Mouse (Mus musculus) embryonic facial prominence, embryonic 14.5 days (tissue): ENCODE results near the gene Sln. TPM values are rescaled to one million over a fixed set of nuclear protein-coding genes. Genes with fewer than 3 reads are reported as not detected.

Experiments
- ATAC-seq: fragments of 200-750 bp; cut with Nextera tagmentation; 2 replicates; pipeline ENCODE4 v1.8.0; 2017; ENCODE audit warnings: low read depth, moderate number of reproducible peaks, moderate TSS enrichment
- DNase-seq: peaks from one replicate; pipeline ENCODE4 v3.0.0-alpha.2; 2015; ENCODE audit warnings: low spot score
- H3K27ac ChIP-seq: fragments of 300-500 bp; sonication (generic); replicated peaks from 2 replicates; pipeline ENCODE4 v1.5.1; 2014; ENCODE audit warnings: low read depth, mild to moderate bottlenecking, low read length, moderate library complexity
- H3K27me3 ChIP-seq: fragments of 300-500 bp; sonication (generic); replicated peaks from 2 replicates; pipeline ENCODE4 v1.6.1; 2014; ENCODE audit warnings: low read length; ENCODE audit not compliant: control insufficient read depth, insufficient read depth
- H3K36me3 ChIP-seq: fragments of 300-500 bp; sonication (generic); 2 replicates; pipeline ENCODE4 v1.6.1; 2014; ENCODE audit warnings: low read length, mixed read lengths; ENCODE audit not compliant: control insufficient read depth, insufficient read depth
- H3K4me1 ChIP-seq: fragments of 300-500 bp; sonication (generic); 2 replicates; pipeline ENCODE4 v1.6.1; 2014; ENCODE audit warnings: antibody characterized with exemption, low read length; ENCODE audit not compliant: control insufficient read depth, insufficient read depth
- H3K4me2 ChIP-seq: fragments of 300-500 bp; sonication (generic); 2 replicates; pipeline ENCODE4 v1.6.1; 2014; ENCODE audit warnings: low read depth, mild to moderate bottlenecking, low read length, moderate library complexity, mixed read lengths
- H3K4me3 ChIP-seq: fragments of 300-500 bp; sonication (generic); 2 replicates; pipeline ENCODE4 v1.5.1; 2014; ENCODE audit warnings: low read depth, mild to moderate bottlenecking, low read length
- H3K9ac ChIP-seq: fragments of 300-500 bp; sonication (generic); 2 replicates; pipeline ENCODE4 v1.6.1; 2014; ENCODE audit warnings: low read depth, mild to moderate bottlenecking, low read length, moderate library complexity, mixed read lengths
- H3K9me3 ChIP-seq: fragments of 300-500 bp; sonication (generic); 2 replicates; pipeline ENCODE4 v1.6.1; 2016; ENCODE audit warnings: low read length; ENCODE audit not compliant: control insufficient read depth
- WGBS: fragments of 180-500 bp; shearing (Covaris S2); extraction: QIAGEN DNeasy Blood & Tissue Kit; methylation state at CpG from one replicate; pipeline ENCODE4 v1.1.7; 2014; 5-methylcytosine and 5-hydroxymethylcytosine counted together
- polyA plus RNA-seq: library from polyadenylated mRNA; unstranded; fragments of >200 nt; fragmentation: Nextera tagmentation; extraction: Ambion mirVana; gene quantifications from 2 replicates; pipeline ENCODE4 v1.2.1, GENCODE M21; 2014

Gene Sln
- 177 and 295 TPM in 2 replicates for polyA plus RNA-seq

GRCm38 (mm10) chr9:53849864-53850263, at the start of gene Sln:
TSS of gene Sln (plus strand) at chr9:53850164.
- H3K9ac ChIP-seq: no peak within 1 kb of the TSS
- H3K36me3 ChIP-seq: no peaks in the 10 kb centered on the region
- no peak within 1 kb of the TSS for H3K27ac ChIP-seq
- WGBS: 88% methylated on average over 4 of the region's 4 CpGs
- no peak for DNase-seq
- ATAC-seq: no peak
- H3K4me3 ChIP-seq: no peak within 1 kb of the TSS
- no peaks in the 10 kb centered on the region for H3K9me3 ChIP-seq
- no peaks in the 10 kb centered on the region for H3K4me1 ChIP-seq
- no peak within 1 kb of the TSS for H3K4me2 ChIP-seq
- no peaks in the 10 kb centered on the region for H3K27me3 ChIP-seq

DNA sequence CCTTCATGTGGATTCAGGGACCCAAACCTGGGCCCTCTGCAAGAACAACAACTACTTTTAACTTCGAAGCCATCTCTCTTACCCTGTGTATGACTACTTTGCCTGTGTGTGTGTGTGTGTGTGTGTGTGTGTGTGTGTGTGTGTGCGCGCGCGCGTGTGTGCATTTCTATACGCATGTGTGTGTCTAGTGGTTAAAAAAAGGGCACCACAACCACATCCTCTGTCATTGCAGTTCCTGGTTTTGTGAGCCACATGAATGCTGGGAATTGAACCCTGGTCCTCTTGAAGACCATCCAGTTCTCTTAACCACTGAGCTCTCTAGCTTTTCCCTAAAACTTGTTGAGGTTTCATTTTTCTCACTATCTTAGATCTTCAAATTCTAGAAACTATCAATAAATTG, 47.0 kb upstream of the Sln start:
- no peak overlapping the region for H3K4me3 ChIP-seq
- H3K27ac ChIP-seq: no peak overlapping the region
- H3K9me3 ChIP-seq: no peaks in the 10 kb centered on the region
- no peaks in the 10 kb centered on the region for H3K36me3 ChIP-seq
- H3K4me2 ChIP-seq: no peak overlapping the region
- no peak overlapping the region for H3K9ac ChIP-seq
- ATAC-seq: no peak
- no peak for DNase-seq
- no peaks in the 10 kb centered on the region for H3K27me3 ChIP-seq
- no peaks in the 10 kb centered on the region for H3K4me1 ChIP-seq
- 96% methylated on average over 7 of the region's 7 CpGs for WGBS

- Histone ChIP-seq H3K27ac (no peak overlapping the region), H3K27me3 (no peaks in the 10 kb centered on the region), H3K4me3 (no peak overlapping the region), H3K4me2 (no peak overlapping the region), H3K36me3 (no peaks in the 10 kb centered on the region), H3K9me3 (no peaks in the 10 kb centered on the region), H3K9ac (no peak overlapping the region), H3K4me1 (no peaks in the 10 kb centered on the region)
- WGBS: 21% methylated on average over 7 of the region's 7 CpGs
- ATAC-seq (no peak), DNase-seq (no peak)
These were observed 43.4 kb upstream of the Sln start for GRCm38 (mm10) chr9:53806496-53807086.

GRCm38 (mm10) chr9:53813418-53813817, 36.5 kb upstream of the Sln start:
- no peaks in the 10 kb centered on the region for H3K27me3 ChIP-seq
- WGBS: 93% methylated on average over 6 of the region's 6 CpGs
- H3K9me3 ChIP-seq: no peaks in the 10 kb centered on the region
- no peak overlapping the region for H3K4me3 ChIP-seq
- H3K9ac ChIP-seq: no peak overlapping the region
- no peak overlapping the region for H3K4me2 ChIP-seq
- DNase-seq: no peak
- no peaks in the 10 kb centered on the region for H3K36me3 ChIP-seq
- ATAC-seq: no peak
- H3K4me1 ChIP-seq: no peaks in the 10 kb centered on the region
- no peak overlapping the region for H3K27ac ChIP-seq

DNA sequence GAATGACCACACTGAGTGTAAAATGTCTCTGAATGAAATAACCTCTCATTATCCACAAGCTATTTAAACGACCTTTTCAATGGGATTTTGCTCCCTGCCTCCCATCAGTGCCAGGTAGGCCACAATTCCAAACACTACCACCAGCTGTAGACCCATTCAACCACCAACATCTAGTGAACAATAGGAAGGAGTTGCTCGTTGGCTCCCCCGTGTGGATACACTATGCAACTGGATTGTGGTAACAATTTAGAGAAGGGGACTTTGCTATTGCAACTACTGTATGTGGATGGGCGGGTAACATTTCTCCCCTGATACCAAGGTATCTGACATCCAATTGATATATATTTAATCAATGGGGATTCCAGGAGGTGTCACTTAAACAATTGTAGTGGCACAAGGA, 31.2 kb upstream of the Sln start:
- 29% methylated on average over 4 of the region's 4 CpGs for WGBS
- H3K27ac ChIP-seq: no peak overlapping the region
- no peaks in the 10 kb centered on the region for H3K36me3 ChIP-seq
- H3K4me3 ChIP-seq: no peak overlapping the region
- DNase-seq (peak; percentile 24), ATAC-seq (no peak)
- H3K9me3 ChIP-seq: no peaks in the 10 kb centered on the region
- no peaks in the 10 kb centered on the region for H3K4me1 ChIP-seq
- no peak overlapping the region for H3K4me2 ChIP-seq
- H3K27me3 ChIP-seq: no peaks in the 10 kb centered on the region
- H3K9ac ChIP-seq: no peak overlapping the region

GRCm38 (mm10) chr9:53825318-53825717, 24.6 kb upstream of the Sln start:
- Histone ChIP-seq H3K4me2 (no peak overlapping the region), H3K36me3 (no peaks in the 10 kb centered on the region), H3K27me3 (peaks cover 10% of the 10 kb centered on the region; the same call in 1 of the 2 replicates), H3K9ac (no peak overlapping the region), H3K9me3 (no peaks in the 10 kb centered on the region), H3K4me1 (no peaks in the 10 kb centered on the region), H3K27ac (no peak overlapping the region), H3K4me3 (no peak overlapping the region)
- DNase-seq: peak; percentile 46
- ATAC-seq: no peak
- 6% methylated on average over 9 of the region's 9 CpGs for WGBS

- Histone ChIP-seq H3K36me3 (no peaks in the 10 kb centered on the region), H3K27ac (no peak overlapping the region), H3K4me2 (peak overlapping the region; percentile 57), H3K4me1 (no peaks in the 10 kb centered on the region), H3K27me3 (peaks cover 10% of the 10 kb centered on the region; the same call in 1 of the 2 replicates), H3K9ac (peak overlapping the region; percentile 60), H3K9me3 (no peaks in the 10 kb centered on the region), H3K4me3 (peak overlapping the region; percentile 40)
- DNase-seq (peak; percentile 90), ATAC-seq (peak; percentile 77)
- 15% methylated on average over 14 of the region's 14 CpGs for WGBS
These were observed 20.7 kb upstream of the Sln start for GRCm38 (mm10) chr9:53829081-53829865.

GRCm38 (mm10) chr9:53829866-53830209, 20.1 kb upstream of the Sln start:
- Histone ChIP-seq H3K27ac (no peak overlapping the region), H3K36me3 (no peaks in the 10 kb centered on the region), H3K4me2 (peak overlapping the region; percentile 57), H3K4me3 (peak overlapping the region; percentile 40), H3K27me3 (peaks cover 10% of the 10 kb centered on the region; the same call in 1 of the 2 replicates), H3K4me1 (no peaks in the 10 kb centered on the region), H3K9me3 (no peaks in the 10 kb centered on the region), H3K9ac (peak overlapping the region; percentile 60)
- DNase-seq (no peak), ATAC-seq (peak; percentile 50; the same call in 1 of the 2 replicates)
- WGBS: 38% methylated on average over 2 of the region's 2 CpGs

GRCm38 (mm10) chr9:53835039-53835438, 14.9 kb upstream of the Sln start:
- no peak overlapping the region for H3K9ac ChIP-seq
- ATAC-seq (no peak), DNase-seq (no peak)
- H3K4me2 ChIP-seq: no peak overlapping the region
- H3K4me3 ChIP-seq: no peak overlapping the region
- WGBS: 47% methylated on average over 3 of the region's 3 CpGs
- H3K4me1 ChIP-seq: no peaks in the 10 kb centered on the region
- H3K27ac ChIP-seq: no peak overlapping the region
- H3K27me3 ChIP-seq: no peaks in the 10 kb centered on the region
- H3K36me3 ChIP-seq: no peaks in the 10 kb centered on the region
- no peaks in the 10 kb centered on the region for H3K9me3 ChIP-seq
